ENCODE assay signal across 8 mouse cellular contexts in the genomic region with DNA sequence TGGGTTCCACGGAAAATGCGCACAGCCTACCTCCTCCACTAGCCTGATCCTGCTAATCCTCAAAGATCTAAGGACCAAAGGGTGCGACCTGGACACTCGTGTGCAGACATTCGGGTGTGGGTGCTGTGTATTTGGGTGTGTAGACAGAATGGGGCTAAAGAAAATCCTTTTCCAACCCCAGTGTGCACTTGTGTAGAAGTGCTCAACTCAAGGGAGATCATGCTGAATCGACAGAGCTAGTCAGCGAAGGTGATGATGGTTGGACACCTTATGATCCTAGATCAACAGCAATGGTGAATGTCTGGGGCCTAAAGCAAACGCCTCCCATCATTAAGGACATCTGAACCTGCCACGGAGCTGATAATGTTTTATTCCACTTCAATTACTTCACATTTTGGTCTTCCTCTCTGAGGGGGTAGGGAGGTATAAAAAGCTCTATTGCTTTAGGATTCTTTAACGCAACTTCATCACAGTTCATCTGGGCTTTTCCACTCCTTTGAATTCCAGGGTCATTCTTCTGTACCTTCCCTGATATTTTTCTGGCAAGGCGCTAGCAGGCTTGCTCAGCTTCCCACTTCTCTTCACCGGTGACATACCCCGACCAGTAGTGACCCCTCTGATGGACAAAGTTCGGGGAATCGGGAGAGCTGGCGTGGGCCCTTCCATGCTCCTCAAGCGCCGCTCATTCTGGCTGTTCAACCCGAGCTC. TPM values are rescaled to one million over a fixed set of nuclear protein-coding genes. Genes with fewer than 3 reads are reported as not detected.
A peak's percentile ranks its signal among the peaks of the same experiment; 100 is the strongest.
DNase-seq lines count a peak whose midpoint lies in the region; ATAC-seq and TF ChIP-seq lines count a peak whose summit lies in the region.

No protein-coding gene starts in this region.

- peak overlapping the region; percentile 46 for H3K4me3 ChIP-seq in C2C12 (ENCODE audit: insufficient read depth, poor library complexity, severe bottlenecking)
- peak overlapping the region; percentile 68 for H3K4me3 ChIP-seq in forebrain, embryonic 13.5 days
- peak overlapping the region; percentile 74 to 85 for H3K4me3 ChIP-seq in liver, embryonic 14.5 days (ENCODE audit: insufficient read depth in 1 of 2, low read depth in 2 of 2, low read length in 2 of 2)

- peaks cover 14% of the 10 kb centered on the region for H3K36me3 ChIP-seq in C2C12 (ENCODE audit: control insufficient read depth, insufficient read depth)
- H3K36me3 ChIP-seq in forebrain, embryonic 13.5 days (ENCODE audit: poor library complexity, severe bottlenecking): 0 out of 2 replicates have a peak, but pooled peaks cover 11% of the 10 kb centered on the region
- H3K36me3 ChIP-seq in liver, embryonic 14.5 days (replicated peaks; ENCODE audit: control insufficient read depth, insufficient read depth, low read depth): no peaks in the 10 kb centered on the region

- peak; percentile 74 for DNase-seq in heart, adult 11 months
- DNase-seq in heart, postnatal 36 days: no peak
- DNase-seq in liver, embryonic 14.5 days (ENCODE audit: low read depth in 3 of 3, low spot score in 3 of 3): no peak
- DNase-seq in ovary, adult 18-20 months (ENCODE audit: low spot score): no peak
- DNase-seq in spleen, adult 18-20 months: no peak
- DNase-seq in right cerebral cortex, adult 2 months (ENCODE audit: low spot score in 2 of 2): no peak

- 16% methylated on average over 19 of the region's 19 CpGs for WGBS in forebrain, embryonic 13.5 days
- 31% methylated on average over 19 of the region's 19 CpGs for WGBS in liver, embryonic 14.5 days (ENCODE audit: insufficient replicate concordance)

- peaks cover 35% of the 10 kb centered on the region for H3K79me2 ChIP-seq in C2C12 (ENCODE audit: control insufficient read depth, insufficient read depth)

- H3K4me2 ChIP-seq in forebrain, embryonic 13.5 days: peak overlapping the region; percentile 88
- peak overlapping the region; percentile 96 for H3K4me2 ChIP-seq in liver, embryonic 14.5 days (ENCODE audit: low read depth)

- no peaks in the 10 kb centered on the region for H3K9me3 ChIP-seq in forebrain, embryonic 13.5 days (replicated peaks)
- H3K9me3 ChIP-seq in liver, embryonic 14.5 days (ENCODE audit: control insufficient read depth, low read length): no peaks in the 10 kb centered on the region

- H3K27me3 ChIP-seq in C2C12 (ENCODE audit: control insufficient read depth, insufficient read depth, insufficient read length): no peaks in the 10 kb centered on the region
- no peaks in the 10 kb centered on the region for H3K27me3 ChIP-seq in forebrain, embryonic 13.5 days
- H3K27me3 ChIP-seq in liver, embryonic 14.5 days (ENCODE audit: control insufficient read depth, insufficient read depth, low read length): no peaks in the 10 kb centered on the region

- peak overlapping the region; percentile 96 for H3K27ac ChIP-seq in forebrain, embryonic 13.5 days
- peak overlapping the region; percentile 80; the same call in 1 of the 2 replicates for H3K27ac ChIP-seq in liver, embryonic 14.5 days

- H3K9ac ChIP-seq in forebrain, embryonic 13.5 days: peak overlapping the region; percentile 83
- peak overlapping the region; percentile 92 for H3K9ac ChIP-seq in liver, embryonic 14.5 days (replicated peaks)

- no peak for TF ChIP-seq EP300 in liver, embryonic 14.5 days (IDR thresholded peaks at IDR 0.05; ENCODE audit: low read depth)

- H3K4me1 ChIP-seq in forebrain, embryonic 13.5 days: peaks cover 45% of the 10 kb centered on the region
- peaks cover 5 to 15% of the 10 kb centered on the region in 2 experiments for H3K4me1 ChIP-seq in liver, embryonic 14.5 days (replicated peaks; ENCODE audit: control insufficient read depth in 2 of 2, insufficient read depth in 2 of 2, low read length in 1 of 2)

- no peak for ATAC-seq in forebrain, embryonic 13.5 days
- no peak for ATAC-seq in liver, embryonic 14.5 days (ENCODE audit: insufficient read depth)

- peaks cover 28% of the 10 kb centered on the region for H3K79me3 ChIP-seq in C2C12 (ENCODE audit: low read depth)

- TF ChIP-seq CTCF in C2C12 (IDR thresholded peaks at IDR 0.05; ENCODE audit: control insufficient read depth, insufficient read depth, insufficient read length): no peak
- TF ChIP-seq CTCF in liver, embryonic 14.5 days (IDR thresholded peaks at IDR 0.05; ENCODE audit: low read depth): no peak

- intact Hi-C loops in heart, postnatal 36 days (cut with DNase I): loop anchor here (5.0 to 10.0 kb wide), 5 partner anchors 126 to 1172 kb away; a partner anchor contains a TSS

- peak overlapping the region; percentile 71 for H3ac ChIP-seq in C2C12 (ENCODE audit: control insufficient read depth, insufficient read length, low read depth)

TF ChIP-seq in C2C12, 6 proteins besides CTCF, POLR2A, EP300 and RAD21:
- TF ChIP-seq CEBPB (IDR thresholded peaks at IDR 0.05; ENCODE audit: low read depth) (no peak), FOSL1 (IDR thresholded peaks at IDR 0.05; ENCODE audit: insufficient read depth, low read length, poor library complexity, severe bottlenecking) (no peak), MAX (IDR thresholded peaks at IDR 0.05) (no peak), MYOG (IDR thresholded peaks at IDR 0.05; ENCODE audit: control insufficient read depth, extremely low read depth, insufficient read length) (no peak), USF1 (IDR thresholded peaks at IDR 0.05; ENCODE audit: low read depth) (no peak), MYOD1 (IDR thresholded peaks at IDR 0.05; ENCODE audit: control insufficient read depth, insufficient read length, low read depth) (no peak)

RNA-seq across cellular contexts. Expression of a gene that starts 1.3 kb away (rescaled TPM):
- total RNA-seq in heart, postnatal 36 days (2021): 1 to 10 TPM; 1.0 to 1.2 TPM
- polyA plus RNA-seq in C2C12 (2012; fragmentation: generic; extraction: Trizol): 0.90 TPM
- polyA plus RNA-seq in forebrain, embryonic 13.5 days (2015; fragmentation: Nextera tagmentation; extraction: Ambion mirVana): 1.2 and 1.5 TPM in 2 replicates
- polyA plus RNA-seq in liver, embryonic 14.5 days (2012; rRNA removed): 0.44 and 0.51 TPM in 2 replicates
- 0.27 and 0.45 TPM in 2 replicates for polyA plus RNA-seq in liver, embryonic 14.5 days (2014; fragmentation: Nextera tagmentation; extraction: Ambion mirVana)

RNA-seq across cellular contexts. Expression of a gene that starts 19.7 kb away (rescaled TPM):
- 1 to 10 TPM; 4.6 to 9.2 TPM for total RNA-seq in heart, postnatal 36 days (2021)
- 9.1 TPM for polyA plus RNA-seq in C2C12 (2012; fragmentation: generic; extraction: Trizol)
- polyA plus RNA-seq in forebrain, embryonic 13.5 days (2015; fragmentation: Nextera tagmentation; extraction: Ambion mirVana): 8.6 and 9.7 TPM in 2 replicates
- 2.7 TPM in 2 replicates for polyA plus RNA-seq in liver, embryonic 14.5 days (2012; rRNA removed)
- polyA plus RNA-seq in liver, embryonic 14.5 days (2014; fragmentation: Nextera tagmentation; extraction: Ambion mirVana): 2.0 TPM in 2 replicates
